Mouse (Mus musculus): Measurements from ENCODE around the gene Vegfa.

Vegfa gene

DNA sequence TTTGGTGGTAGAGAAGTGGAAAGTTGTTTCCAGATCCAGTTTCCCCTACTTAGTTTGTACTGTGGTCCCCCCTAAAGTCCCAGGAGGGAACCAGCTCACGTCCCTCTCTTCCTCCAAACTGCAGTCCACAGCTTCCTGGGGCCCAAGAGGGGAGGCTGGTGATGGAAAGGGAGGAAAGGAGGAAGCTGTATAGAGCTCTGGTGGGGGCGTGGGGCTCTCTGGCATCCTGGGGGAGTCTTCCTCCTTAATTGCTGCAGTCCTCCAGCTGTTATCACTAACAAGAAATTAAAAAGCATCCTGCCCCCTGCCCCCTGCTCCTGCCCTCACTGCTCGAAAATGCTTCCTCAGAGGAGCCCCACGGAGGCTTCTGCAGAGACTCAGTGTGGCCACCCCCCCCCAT, 17.4 kb upstream of the Vegfa start:
- no peak for DNase-seq

DNA sequence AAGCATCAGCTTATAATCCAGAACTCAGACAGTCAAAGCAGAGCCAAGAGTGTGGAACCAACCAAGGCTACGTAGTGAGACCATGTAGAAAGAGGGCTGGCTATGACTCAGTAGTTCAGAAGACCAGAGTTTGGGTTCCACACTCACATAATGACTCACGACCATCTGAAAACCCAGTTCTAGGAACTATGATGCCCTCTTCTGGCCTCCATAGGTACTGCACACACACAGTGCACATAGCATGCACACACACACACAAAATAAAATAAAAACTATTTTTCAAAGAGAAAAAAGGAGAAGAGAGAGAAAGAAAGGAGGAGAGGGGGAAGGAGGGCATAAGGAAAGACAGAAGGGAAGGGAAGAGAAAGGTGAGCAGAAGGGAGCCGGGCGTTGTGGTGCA, 16.0 kb upstream of the Vegfa start:
- DNase-seq, result no peak

DNA sequence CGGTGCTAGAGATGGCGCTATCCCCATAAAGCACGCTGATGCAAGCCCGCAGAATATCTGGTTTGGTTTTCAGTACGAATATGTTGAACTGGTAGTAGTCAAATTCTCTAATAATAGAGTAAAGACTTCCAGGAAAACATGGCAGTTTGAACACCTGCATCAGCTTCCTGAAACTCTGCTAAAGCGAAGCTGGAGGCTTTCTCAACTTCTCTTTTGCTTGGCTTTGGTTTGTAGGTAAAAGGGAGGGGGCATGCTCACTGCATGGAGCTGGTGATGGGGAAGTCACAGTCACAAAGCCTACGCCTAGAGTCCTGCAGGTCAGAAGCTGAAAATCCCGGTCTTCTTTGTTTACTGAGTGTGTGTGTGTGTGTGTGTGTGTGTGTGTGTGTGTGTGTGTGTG, 13.6 kb upstream of the Vegfa start:
- DNase-seq, result no peak

DNA sequence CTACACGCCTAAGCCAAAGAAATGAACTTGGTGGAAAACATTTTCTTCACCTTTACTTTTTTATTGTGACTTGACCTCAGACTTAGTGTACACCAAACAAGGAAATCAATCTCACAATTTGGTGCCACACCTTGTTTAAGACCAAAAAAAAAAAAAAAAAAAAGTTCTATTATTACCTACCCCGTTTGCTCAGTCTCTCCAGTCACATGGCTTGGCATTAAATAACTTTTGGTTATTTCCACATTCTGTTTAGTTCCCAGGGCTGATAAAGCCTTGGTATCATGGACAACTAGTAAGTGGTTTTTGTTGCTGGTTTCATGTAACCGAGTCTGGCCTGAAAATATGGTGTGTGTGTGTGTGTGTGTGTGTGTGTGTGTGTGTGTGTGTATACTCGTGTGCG, 12.8 kb upstream of the Vegfa start:
- DNase-seq, result no peak

DNA sequence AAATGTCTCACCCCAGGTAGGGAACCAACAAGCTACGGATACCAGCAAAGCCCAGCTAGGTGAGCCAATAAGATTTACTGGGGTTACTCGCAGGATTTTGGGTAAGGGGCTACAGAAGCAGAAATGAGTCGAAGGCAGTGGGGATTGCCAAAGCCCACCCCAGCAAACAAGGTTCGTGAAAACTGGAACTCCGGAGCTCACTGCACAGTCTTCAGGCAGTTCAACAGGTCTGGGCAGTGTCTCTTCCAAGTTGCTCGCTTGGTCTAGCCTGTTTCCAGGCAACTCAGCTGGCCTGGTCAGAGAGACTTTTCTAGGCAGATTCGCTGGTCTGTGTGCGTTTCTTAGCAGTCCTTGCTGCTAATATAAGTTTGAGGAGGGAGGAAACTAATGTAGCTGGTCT, 10.0 kb upstream of the Vegfa start:
- no peak for DNase-seq

DNA sequence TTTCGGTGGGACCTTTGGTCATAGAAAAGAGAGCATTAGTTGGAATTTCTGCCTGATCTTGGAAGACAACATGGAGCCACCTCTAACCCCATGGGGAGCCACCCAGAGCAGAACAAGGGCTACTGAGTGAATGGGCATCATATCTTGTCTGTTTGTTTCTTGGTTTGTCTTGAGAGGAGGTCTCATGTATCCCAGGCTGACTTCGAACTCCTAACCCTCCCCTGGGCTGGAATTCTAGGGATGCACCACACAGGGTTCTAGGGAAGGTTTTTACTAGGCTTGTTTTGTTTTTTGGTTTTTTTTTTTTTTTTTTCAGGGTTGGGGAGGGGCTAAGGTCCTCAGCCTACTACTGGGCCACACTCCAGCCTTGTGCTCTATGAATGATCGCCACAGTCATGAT, 9.5 kb upstream of the Vegfa start:
- DNase-seq, result no peak

DNA sequence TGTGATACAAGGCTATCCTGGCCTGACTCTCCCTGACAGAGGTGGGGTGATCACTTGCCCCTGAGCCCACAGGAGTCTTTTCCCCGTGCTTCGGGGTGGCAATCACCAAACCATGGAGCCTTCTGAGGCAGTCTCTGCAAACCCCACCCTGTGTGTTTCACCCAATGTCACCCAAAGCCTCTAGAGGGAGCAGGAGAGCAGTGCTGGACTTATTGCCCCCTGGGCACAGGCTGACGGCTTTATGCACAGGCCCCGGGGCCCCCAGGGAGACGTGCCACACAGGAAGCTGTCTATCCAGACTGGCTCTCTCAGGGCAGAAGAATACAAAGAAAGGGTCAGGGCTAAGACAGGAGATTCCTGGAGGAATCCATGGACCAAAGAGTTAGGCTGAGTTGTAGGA, 9.1 kb upstream of the Vegfa start:
- DNase-seq, result no peak

DNA sequence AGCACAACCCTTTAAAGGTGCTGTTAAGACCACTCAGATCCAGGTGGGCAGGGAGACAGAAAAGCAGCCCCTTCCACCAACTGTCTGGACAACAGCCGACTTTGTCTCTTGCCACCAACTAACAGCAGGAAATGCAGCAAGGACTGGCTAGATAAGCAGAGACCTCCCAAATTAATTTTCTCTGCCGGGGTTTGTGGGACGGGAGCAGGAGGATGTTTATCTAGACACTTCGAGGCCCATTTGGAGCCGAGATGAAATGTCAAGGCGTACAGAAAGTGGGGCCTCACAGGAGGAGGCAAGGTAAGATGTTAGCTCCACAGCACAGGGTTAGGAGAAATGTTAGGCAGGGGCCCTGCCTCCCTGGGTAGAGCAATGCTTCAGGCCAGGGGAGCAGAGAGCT, 8.4 kb upstream of the Vegfa start:
- DNase-seq, result no peak

DNA sequence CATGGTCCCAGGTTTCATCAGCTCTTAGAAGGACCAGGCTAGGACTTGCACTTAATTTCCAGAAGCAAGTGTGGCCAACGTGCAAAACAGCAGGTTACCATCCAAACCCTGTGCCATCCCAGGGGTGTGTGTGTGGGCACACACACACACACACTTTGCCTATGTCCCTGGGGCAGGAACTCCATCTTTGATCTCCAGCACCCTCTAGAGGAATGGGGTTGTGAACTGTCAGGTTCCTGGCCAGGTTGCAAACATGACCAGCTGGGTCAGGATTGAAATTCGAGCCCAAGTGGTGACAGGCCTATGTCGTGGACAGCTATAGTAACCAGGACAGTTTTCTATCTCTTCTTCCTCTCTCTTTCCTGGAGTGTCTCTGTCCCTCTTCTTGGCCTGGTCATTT, 6.7 kb upstream of the Vegfa start:
- no peak for DNase-seq

DNA sequence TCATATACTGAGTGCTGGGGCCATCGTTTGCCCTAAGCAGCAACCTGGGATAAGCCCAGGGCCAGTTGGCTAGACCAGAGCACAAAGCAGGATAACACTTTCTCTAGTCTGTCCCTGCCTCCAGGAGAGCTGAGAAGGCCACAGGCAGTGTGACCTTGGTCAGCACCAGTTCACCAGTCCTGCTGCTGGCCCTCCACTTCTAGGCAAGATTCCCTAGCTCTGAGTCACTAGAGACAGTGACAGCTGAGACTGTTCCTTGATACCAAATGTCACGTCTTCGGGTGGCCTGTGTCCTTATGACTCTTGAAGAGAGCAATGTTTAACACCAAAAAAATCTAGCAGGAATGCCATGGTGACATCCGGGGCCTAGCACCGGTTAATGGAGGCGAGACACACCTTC, 4.2 kb upstream of the Vegfa start:
- no peak for DNase-seq

DNA sequence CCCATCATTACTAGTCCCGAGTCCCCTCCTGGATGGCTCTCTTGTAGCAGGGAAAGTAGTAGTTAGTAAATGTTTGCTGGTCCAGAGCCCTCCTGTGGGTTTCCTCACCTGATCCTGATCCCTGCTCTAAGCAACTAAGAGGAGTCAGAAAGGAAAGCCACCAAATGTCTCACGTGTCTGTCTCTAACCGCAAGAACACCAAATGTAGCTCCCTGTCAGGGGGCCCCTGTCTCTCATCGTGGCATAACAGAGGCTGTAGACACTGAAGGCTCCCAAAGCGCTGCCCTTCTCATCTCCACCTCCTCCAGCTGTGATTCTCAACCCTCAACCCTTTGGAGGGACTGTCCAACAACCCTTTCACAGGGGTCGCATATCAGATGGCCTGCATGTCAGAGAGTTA, 1.9 kb upstream of the Vegfa start:
- DNase-seq, result no peak

DNA sequence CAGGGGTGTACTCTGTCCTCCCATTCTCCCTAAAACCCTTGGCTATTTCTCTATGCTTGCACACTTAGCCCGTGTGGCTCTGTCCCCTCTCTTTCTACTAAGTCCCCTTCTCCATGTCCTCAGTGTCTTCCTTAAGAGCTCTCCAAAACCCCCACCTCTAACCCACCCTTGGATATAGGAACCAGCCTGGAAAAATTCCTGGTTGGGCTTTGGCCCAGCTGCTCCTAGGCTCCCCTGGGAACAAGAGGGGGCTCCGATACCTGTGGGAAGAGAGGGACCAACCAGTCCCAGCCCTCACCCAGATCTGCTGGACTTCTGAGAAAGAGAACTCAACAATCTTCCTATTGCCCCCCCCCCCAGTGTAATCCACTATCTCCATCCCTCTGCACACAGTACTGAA, 1.4 kb upstream of the Vegfa start:
- no peak for DNase-seq

DNA sequence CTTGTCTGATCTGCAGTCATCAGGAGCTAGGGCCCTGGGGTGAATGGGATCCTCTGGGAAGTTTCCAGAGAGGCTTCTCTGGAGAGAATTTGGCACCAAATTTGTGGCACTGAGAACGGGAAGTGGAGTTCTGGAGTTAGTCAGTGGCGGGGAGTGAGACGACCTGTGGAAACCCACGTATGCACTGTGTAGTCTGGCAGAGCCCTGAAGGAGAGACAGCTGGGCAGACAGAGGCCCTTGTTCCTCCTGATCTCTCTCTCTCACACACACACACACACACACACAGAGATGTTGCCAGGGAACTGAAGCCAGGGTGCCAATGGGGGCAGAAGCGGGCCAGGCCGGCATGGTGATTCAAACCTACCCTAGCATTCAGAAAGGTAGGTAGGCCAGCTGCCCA, 953 bp upstream of the Vegfa start:
- no peak for DNase-seq

DNA sequence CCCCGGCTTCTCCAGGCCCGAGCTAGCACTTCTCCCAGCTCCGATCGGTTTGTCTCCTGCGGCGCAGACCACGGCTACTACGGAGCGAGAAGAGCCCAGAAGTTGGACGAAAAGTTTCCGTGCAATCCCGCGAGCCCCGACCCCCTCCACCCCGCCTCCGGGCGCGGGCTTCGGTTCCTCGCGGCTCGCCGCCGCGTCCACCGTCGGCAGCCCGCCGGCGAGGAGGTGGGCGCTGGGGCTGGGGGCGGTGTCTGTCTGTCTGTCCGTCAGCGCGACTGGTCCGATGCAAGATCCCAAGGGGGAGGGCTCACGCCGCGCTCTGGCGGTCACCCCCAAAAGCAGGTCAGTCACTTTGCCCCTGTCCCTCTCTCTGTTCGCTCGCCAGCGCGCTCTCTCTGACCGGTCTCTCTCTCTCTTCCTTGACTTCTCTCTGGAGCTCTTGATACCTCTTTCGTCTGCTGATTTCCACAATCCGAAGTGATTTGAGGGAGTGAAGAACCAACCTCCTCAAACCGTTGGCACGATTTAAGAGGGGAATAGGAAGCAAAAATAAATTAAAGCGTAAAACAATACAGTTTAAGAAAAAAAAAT, 453 bp downstream of the Vegfa start:
- peak; percentile 61 to 66 for DNase-seq

DNA sequence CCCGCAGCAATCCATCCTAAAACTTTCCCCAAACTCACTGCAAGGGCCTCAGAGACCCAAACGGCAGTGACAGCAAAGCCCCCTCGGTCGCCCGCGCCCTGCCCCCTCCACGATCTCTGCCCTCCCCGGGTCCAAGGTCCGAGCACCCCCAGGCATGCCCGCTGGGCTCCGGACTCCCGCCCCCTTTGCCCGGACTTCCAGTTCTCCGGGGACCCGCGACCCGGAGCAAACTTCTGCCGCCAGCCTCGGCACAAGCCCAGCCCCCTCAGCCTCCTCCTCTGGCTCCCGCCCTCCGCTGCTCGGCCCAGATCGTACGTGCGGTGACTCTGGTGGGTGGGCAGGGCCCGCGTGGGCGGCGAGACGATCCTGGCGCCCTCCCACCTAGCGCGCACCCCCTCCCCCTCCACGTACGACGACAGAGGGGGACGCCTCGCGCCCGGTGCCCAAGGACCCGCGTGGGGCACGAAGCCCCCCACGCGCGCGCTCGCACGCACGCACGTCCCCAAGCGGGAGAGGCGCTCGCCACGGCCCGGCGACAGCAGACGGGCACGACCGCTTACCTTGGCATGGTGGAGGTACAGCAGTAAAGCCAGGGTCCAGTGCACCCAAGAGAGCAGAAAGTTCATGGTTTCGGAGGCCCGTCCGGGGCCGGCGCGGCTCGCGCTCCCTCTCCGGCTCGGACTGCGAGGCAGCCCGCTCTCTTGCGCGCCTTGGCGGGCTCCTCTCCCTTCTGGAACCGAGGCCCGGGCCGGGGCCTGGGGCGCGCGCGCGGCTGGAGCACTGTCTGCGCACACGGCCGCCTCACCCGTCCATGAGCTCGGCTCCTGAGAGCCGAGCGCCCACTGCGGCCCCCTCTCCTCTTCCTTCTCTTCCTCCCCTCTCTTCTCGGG, 1.2 kb downstream of the Vegfa start:
- peak; percentile 77 to 79 for DNase-seq

DNA sequence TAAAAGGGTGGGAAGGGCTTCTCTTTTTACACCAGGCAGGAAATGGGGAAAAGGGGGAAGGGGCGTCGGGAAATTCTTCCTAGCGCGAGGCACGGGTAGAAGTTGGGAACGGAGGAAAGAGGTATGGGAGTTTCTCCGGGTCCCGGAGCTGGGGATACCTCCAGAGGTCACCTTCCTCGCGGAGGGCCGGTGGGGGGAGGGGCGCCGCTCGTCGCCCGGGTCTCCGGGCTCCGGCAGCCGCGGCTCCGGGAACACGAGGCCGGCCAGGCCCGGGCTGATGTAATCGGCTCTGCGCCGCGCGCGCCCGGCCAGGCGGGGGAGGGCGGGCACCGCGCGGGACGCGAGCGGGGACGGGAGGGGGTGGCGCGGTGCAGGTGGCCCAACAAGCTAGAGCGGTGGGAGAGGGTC, 1.8 kb downstream of the Vegfa start:
- DNase-seq, result peak; percentile 73 to 86

DNA sequence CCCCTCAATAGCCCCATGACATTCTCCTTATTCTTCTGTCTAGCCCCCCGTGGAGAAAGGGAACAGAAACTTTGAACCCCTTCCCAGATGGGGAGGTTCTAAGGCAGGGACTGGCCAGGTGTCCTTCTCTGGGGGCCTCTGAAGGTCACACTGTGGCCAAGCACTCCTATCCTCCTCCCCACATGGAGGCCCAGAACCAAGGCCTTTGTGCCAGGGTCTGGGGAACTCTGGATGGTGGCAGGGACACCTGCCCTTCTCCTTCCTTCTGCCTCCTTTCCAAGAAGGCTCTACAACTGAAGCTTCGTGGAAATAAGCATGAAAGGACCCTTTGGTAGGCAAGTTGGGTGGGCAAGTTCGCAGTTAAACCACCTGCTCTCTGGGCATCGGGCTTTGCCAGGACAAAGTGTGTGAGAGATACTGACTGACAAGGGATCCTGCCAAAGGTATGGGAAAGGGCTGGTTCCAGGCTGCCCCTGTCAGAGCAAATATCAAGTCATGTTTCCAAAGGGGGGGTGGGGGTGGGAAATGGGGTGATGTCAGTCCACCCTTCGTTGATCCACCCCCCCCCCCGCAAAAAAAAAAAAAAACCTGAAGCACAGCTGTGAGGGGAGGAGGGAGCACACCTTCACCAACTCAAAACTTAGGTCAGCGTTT, 2.5 kb downstream of the Vegfa start:
- DNase-seq, result peak in 1 of 2 experiments; percentile 25

DNA sequence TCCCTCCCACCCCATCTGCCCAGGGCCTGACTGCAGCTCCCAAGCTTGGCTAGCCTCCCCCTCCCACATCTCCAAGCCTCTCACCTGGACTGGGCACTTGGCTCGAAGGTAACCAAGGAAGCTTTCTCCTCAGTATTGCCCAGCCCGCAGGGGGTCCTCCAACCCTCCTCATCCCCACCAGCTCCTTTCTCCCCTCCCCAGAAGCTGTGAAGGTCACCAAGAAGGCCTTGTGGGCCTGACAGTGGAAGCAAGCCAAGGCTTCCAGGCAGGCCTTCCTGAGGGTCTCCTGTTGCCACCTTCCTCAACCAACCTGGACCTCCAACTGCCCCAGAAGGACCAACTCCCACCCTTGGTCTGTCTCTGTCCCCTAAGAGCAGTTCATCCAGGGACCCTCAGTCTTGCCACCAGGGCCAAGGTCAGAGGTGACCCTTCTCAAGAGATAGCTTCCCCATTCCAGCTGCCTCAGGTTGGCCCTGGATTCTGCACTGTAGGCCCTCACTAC, 3.1 kb downstream of the Vegfa start:
- peak in 1 of 2 experiments; percentile 33 for DNase-seq

DNA sequence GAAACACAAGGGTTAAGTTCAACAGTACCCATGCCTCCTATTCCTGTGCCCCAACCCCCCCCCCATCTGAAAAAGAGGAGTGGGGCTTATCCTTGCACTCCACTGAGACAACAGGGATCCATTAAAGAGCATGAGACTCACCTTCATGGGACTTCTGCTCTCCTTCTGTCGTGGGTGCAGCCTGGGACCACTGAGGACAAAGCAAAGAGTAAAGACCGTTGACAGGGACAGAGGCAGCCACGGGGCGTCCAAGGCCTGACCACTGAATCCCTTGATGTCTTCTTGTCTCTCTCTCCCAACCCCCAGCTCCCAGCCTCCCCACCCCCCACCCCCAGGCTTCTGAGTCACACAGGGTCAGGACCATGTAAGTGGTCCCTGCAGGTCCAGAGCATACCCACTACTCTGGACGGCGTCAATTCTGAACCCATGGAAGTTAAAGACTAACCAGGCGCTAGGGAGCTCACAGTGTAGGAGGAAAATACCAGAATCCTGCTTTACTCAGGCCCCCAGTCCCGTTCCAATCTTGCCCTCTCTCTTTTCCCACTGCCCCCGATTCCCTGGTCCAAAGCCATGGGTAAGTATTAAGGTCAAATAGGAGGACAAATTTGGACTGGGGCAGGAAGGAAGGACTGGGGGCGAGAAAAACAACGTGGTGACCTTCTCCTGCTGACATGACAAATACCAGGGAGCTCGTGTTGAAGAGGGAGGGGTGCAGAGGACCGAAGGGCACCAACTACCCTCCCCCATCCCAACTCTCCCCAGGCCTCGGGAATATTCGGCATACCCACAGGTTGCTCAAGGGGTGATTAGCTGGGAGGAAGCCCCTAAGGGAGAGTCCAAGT, 3.7 kb downstream of the Vegfa start:
- DNase-seq, result no peak

DNA sequence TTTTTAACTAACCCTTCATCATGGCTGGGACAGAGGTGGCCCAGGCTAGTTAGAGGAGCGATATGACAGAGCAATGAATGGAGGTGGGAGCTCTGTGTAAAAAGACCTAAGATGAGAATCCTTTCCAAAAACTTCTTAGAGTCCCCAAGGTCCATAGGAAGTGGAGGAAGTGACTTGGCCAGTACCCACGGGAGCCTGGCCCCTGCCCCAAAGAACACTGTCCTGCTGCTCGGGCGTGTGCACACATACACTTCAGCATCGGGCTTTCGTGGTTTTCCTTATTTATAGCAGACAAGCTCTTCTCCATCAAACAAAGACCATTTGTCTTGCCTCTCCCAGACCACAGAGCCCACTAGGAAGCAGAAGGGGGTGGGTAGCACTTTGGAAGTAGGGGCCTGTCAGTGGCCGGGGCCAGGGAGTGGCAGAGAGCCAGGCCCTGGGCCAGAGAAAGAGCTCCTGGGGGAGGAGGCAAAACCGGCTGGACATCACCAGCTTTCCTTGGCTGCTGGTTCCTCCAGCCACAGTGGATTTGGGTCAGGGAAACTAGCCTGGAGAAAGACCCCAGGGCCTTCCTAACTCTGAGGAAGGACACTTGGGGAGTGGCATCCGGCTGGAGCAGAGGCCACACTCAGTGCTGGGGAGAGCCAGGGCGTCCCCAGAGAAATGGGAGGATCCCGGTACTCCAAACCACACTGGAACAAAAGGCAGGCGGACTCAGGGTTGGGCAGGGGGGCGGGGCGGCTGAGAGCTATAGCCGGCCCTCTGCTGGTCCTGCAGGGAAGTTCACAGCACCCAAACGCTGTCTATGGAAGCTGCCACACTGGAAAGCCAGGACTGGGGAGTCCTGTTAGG, 4.9 kb downstream of the Vegfa start:
- peak; percentile 61 to 65 for DNase-seq

DNA sequence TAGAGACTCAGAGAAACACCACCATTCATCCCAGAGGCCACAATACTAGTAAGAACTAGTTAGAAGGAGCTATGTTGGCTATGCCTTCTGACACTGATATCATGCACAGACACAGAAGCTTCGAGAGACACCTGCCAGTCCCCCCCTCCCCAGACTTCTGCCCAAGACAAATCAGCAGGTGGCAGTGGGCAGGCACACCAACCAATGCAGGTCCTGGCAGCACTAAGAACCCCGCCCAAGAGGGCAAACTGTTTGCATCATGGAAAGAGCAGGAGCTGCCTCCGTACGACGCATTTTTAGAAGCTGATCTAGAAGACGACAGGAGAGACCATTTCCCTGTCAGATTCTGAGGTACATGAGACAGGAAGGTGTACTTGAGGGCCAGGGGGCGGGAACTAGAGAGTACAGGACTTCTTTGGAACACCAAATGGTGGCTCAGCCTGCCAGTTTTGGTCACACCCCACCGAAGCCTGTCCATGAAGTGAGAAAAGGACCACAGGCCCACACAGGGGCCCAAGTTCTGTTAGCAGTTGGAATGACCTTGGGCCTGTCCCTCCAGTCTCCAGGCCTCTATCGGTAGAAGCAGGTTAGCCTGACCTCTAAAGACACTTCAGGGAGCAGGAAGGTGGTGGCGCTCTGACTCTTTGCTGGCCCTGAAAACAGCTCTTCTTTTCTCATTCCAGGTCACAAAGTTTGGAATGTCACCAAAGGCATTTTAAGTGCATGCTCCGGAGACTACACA, 6.1 kb downstream of the Vegfa start:
- no peak for DNase-seq
